Mouse (Mus musculus) liver, embryonic 14.5 days (tissue): ENCODE results near the gene Mfsd7a.

Source experiments
- CTCF ChIP-seq: IDR thresholded peaks from 2 replicates; pipeline ENCODE4 v1.5.1; 2016; ENCODE audit warnings: antibody characterized with exemption, low read depth, control low read depth
- EP300 ChIP-seq: IDR thresholded peaks from 2 replicates; pipeline ENCODE4 v1.6.1; 2016; ENCODE audit warnings: antibody characterized with exemption, low read depth

GRCm38 (mm10) chr5:108433804-108434587, 14.7 kb downstream of the Mfsd7a start, which contains the start of gene Atp5k:
- TF ChIP-seq EP300 (no peak), CTCF (peak; percentile 99)
